Mouse (Mus musculus) forebrain, postnatal 0 days (tissue): ENCODE measurements around the gene Pnpo. TPM values are rescaled to one million over a fixed set of nuclear protein-coding genes. Genes with fewer than 3 reads are reported as not detected.

Experiments
- ATAC-seq: fragments of 200-750 bp; cut with Nextera tagmentation; 2 replicates; pipeline ENCODE4 v1.8.0; 2017; ENCODE audit warnings: mild to moderate bottlenecking, moderate library complexity
- DNase-seq: peaks from one replicate; pipeline ENCODE4 v3.0.0-alpha.2; 2015
- H3K27ac ChIP-seq: fragments of 300-500 bp; sonication (generic); 2 replicates; pipeline ENCODE4 v1.5.1; 2014; ENCODE audit warnings: low read depth, mild to moderate bottlenecking, antibody characterized with exemption, low read length, moderate library complexity, mixed read lengths
- H3K27me3 ChIP-seq: fragments of 300-500 bp; sonication (generic); 2 replicates; pipeline ENCODE4 v1.6.1; 2014; ENCODE audit warnings: mild to moderate bottlenecking, low read length, mixed read lengths; ENCODE audit not compliant: insufficient read depth
- H3K36me3 ChIP-seq: fragments of 300-500 bp; sonication (generic); 2 replicates; pipeline ENCODE4 v1.6.1; 2014; ENCODE audit warnings: mild to moderate bottlenecking, moderate library complexity; ENCODE audit not compliant: insufficient read depth
- H3K4me1 ChIP-seq: fragments of 300-500 bp; sonication (generic); 2 replicates; pipeline ENCODE4 v1.6.1; 2014; ENCODE audit warnings: antibody characterized with exemption; ENCODE audit not compliant: insufficient read depth
- H3K4me2 ChIP-seq: fragments of 300-500 bp; sonication (generic); 2 replicates; pipeline ENCODE4 v1.6.1; 2014; ENCODE audit warnings: low read depth, mild to moderate bottlenecking, moderate library complexity
- H3K4me3 ChIP-seq: fragments of 300-500 bp; sonication (generic); 2 replicates; pipeline ENCODE4 v1.5.1; 2014; ENCODE audit warnings: low read depth, low read length, mixed read lengths
- H3K9ac ChIP-seq: fragments of 300-500 bp; sonication (generic); 2 replicates; pipeline ENCODE4 v1.6.1; 2014; ENCODE audit warnings: mild to moderate bottlenecking
- H3K9me3 ChIP-seq: fragments of 300-500 bp; sonication (generic); 2 replicates; pipeline ENCODE4 v1.6.1; 2016; ENCODE audit warnings: low read length
- CTCF ChIP-seq: sonication (generic); IDR thresholded peaks from 2 replicates; pipeline ENCODE4 v1.5.1; 2016; ENCODE audit warnings: antibody characterized with exemption, control low read depth, low read depth
- WGBS: fragments of 180-500 bp; shearing (Covaris S2); extraction: QIAGEN DNeasy Blood & Tissue Kit; methylation state at CpG from one replicate; pipeline ENCODE4 v1.1.7; 2014; 5-methylcytosine and 5-hydroxymethylcytosine counted together
- polyA plus RNA-seq: library from polyadenylated mRNA; unstranded; fragments of >200 nt; fragmentation: Nextera tagmentation; extraction: Ambion mirVana; gene quantifications from 2 replicates; pipeline ENCODE4 v1.2.1, GENCODE M21; 2015
- total RNA-seq: library from RNA; depleted of rRNA; stranded (reverse); fragments of >200 nt; gene quantifications from 2 replicates; pipeline ENCODE4 v1.2.3, GENCODE M21; 2014

The Pnpo gene
- total and polyA plus RNA-seq, 2 experiments from 2014 or later, result 26.2 to 33.1 TPM

DNA sequence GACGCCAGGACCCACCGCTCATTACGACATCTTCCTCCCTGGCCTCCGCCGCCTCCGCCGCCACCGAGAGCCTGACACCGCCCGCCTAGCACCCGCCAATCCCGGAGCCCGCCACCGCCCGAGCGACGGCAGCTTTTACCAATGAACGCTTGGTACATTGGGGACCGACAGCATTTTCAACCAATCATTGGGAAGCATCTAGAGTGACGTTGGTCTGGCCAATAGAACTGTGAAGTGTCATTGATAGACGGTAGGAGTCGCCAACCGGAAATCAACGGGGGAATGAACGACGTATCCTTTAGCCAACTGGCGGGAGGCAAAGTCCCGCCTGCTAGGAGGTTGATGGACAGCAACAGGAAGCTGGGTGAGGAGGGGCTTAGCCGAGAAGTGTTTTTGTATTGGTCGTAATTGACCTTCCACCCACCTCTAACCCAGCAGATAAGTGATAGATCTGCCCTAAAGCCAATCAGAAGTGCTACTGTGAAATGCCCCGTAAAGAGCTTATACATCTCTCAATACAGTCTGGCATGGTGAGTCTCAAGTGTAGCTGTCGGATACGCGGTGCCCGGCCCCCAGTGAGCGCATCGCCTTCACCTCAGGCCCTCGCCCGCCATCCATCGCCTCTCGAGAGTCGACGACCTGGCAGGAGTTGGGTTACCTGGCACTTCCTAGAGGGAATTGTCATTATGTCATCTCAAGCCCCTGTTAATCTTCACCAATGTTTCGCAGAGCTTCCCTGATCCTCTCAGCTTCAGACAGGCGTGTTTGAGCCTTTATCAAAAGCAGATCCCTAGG, 34.0 kb upstream of the Pnpo start:
- peak overlapping the region; percentile 79 for H3K4me2 ChIP-seq
- H3K36me3 ChIP-seq, result no peaks in the 10 kb centered on the region
- no peaks in the 10 kb centered on the region for H3K9me3 ChIP-seq
- ATAC-seq (peak; percentile 97), DNase-seq (peak; percentile 100)
- peak overlapping the region; percentile 87 for H3K4me3 ChIP-seq
- no peak for TF ChIP-seq CTCF
- WGBS, result 2% methylated on average over 45 of the region's 45 CpGs
- H3K9ac ChIP-seq, result peak overlapping the region; percentile 94
- no peaks in the 10 kb centered on the region for H3K27me3 ChIP-seq
- peak overlapping the region; percentile 97 for H3K27ac ChIP-seq
- H3K4me1 ChIP-seq, result peaks cover 18% of the 10 kb centered on the region

GRCm38 (mm10) chr11:96976911-96977591, 33.3 kb upstream of the Pnpo start:
- DNase-seq, result peak; percentile 92
- peak; percentile 66 for ATAC-seq
- Histone ChIP-seq H3K27ac (peak overlapping the region; percentile 97), H3K9ac (peak overlapping the region; percentile 94), H3K4me2 (peak overlapping the region; percentile 72), H3K4me3 (peak overlapping the region; percentile 87), H3K27me3 (no peaks in the 10 kb centered on the region), H3K4me1 (peaks cover 22% of the 10 kb centered on the region), H3K36me3 (no peaks in the 10 kb centered on the region), H3K9me3 (no peaks in the 10 kb centered on the region)
- 3% methylated on average over 31 of the region's 50 CpGs for WGBS
- TF ChIP-seq CTCF, result peak; percentile 42

DNA sequence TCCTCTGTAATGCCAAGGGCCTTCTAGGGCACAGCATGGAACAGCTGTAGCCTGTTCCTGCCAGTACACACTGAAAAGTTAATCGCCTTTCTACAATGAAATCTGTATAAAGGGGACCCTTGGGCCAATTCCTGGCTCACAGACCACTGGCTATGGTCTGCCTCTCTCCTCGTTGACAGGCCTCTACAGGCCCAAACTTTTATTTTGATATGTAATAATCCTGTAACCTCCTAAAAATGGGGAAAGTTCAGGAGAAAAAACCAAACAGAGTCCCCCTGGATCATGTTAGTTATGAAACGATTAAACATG, 32.5 kb upstream of the Pnpo start:
- peaks cover 22% of the 10 kb centered on the region for H3K4me1 ChIP-seq
- H3K27ac ChIP-seq, result 0 out of 2 replicates have a peak overlapping the region, but pooled peaks have one; percentile 97
- DNase-seq, result no peak
- peak overlapping the region; percentile 94 for H3K9ac ChIP-seq
- no peaks in the 10 kb centered on the region for H3K27me3 ChIP-seq
- no peak for TF ChIP-seq CTCF
- ATAC-seq, result no peak
- WGBS, result 40% methylated on average over 3 of the region's 3 CpGs
- H3K36me3 ChIP-seq, result no peaks in the 10 kb centered on the region
- H3K9me3 ChIP-seq, result no peaks in the 10 kb centered on the region
- peak overlapping the region; percentile 72 for H3K4me2 ChIP-seq
- peak overlapping the region; percentile 87 for H3K4me3 ChIP-seq

DNA sequence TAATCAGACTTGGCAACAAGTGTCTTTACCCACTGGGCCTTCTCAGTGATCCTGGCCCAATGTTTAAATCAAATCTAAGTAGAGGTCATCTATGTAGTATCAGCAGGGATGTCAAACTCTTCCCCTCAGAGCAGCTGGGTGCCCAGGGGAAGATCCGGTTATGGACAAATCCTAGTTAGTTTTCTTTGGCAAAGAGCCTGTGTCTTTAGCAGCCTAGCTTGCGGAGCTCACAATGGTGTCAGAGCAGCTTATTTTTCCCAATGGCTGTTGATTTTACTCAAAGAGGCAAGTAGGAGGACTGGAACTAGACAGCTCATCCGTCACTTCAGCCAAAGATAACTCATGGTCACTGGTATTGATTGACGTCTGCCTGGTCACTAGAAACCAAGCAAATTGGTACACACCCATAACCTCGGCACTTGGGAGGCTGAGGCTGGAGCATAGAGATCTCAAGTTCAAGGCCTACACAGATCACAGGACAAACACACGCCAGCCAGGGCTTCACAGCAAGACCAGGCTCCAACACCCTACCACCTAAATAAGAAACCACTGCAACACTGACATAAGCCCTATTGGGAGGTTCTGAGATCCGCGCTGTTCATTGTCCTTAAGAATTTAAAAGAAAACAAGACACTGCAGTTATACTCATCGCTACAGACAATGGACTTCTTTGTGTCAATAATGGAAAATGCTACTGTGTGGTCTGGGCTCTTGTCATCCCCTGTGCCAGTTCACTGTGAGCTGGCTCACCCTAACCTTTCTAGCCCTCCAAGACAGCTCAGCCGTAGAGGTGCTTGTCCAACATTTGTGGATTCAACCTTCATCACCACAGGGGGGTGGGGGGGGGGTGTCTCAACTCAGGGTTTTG, 32.0 kb upstream of the Pnpo start:
- Histone ChIP-seq H3K4me3 (0 out of 2 replicates have a peak overlapping the region, but pooled peaks have one; percentile 87), H3K27me3 (no peaks in the 10 kb centered on the region), H3K27ac (0 out of 2 replicates have a peak overlapping the region, but pooled peaks have one; percentile 97), H3K4me2 (peak overlapping the region; percentile 72), H3K9ac (no peak overlapping the region; the same call in 1 of the 2 replicates), H3K36me3 (no peaks in the 10 kb centered on the region), H3K4me1 (peaks cover 22% of the 10 kb centered on the region), H3K9me3 (no peaks in the 10 kb centered on the region)
- ATAC-seq (no peak), DNase-seq (no peak)
- WGBS, result 74% methylated on average over 10 of the region's 10 CpGs
- no peak for TF ChIP-seq CTCF

DNA sequence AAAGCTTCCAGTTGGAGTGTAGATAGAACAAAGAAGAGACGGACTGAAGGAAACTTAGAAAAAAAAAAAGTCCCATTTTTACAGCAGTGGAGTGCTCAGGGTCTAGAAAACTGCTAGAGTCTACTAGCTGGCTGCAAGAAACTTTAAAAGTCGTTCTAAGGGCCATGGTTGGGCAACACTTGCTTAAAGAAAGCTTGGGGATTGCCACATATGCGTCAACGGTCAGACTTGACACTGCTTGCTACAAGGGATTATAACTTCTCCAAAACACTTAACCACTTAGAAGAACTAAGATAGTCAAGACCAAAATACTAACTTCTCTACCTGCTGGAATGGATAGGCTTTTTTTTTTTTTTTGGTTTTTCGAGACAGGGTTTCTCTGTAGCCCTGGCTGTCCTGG, 31.0 kb upstream of the Pnpo start:
- no peaks in the 10 kb centered on the region for H3K36me3 ChIP-seq
- no peak overlapping the region for H3K9ac ChIP-seq
- no peaks in the 10 kb centered on the region for H3K27me3 ChIP-seq
- no peaks in the 10 kb centered on the region for H3K9me3 ChIP-seq
- no peak overlapping the region for H3K4me3 ChIP-seq
- H3K4me2 ChIP-seq, result no peak overlapping the region
- peaks cover 22% of the 10 kb centered on the region for H3K4me1 ChIP-seq
- H3K27ac ChIP-seq, result no peak overlapping the region
- no peak for TF ChIP-seq CTCF
- WGBS, result 86% methylated on average over 5 of the region's 5 CpGs
- ATAC-seq, result no peak
- DNase-seq, result no peak

GRCm38 (mm10) chr11:96973426-96973964, 29.7 kb upstream of the Pnpo start:
- 66% methylated on average over 5 of the region's 5 CpGs for WGBS
- Histone ChIP-seq H3K9ac (no peak overlapping the region), H3K4me2 (no peak overlapping the region), H3K36me3 (no peaks in the 10 kb centered on the region), H3K27ac (peak overlapping the region; percentile 29; the same call in 1 of the 2 replicates), H3K9me3 (no peaks in the 10 kb centered on the region), H3K27me3 (no peaks in the 10 kb centered on the region), H3K4me3 (no peak overlapping the region), H3K4me1 (peaks cover 19% of the 10 kb centered on the region)
- no peak for TF ChIP-seq CTCF
- DNase-seq, result no peak
- ATAC-seq, result no peak
